ENCODE assay signal across 11 mouse cellular contexts in genomic region chr3:103497696-103498095, GRCm38 (mm10).
DNase-seq lines count a peak whose midpoint lies in the region.
"Had no signal": no experiment of that assay in that cellular context is flagged by ENCODE, and none has a peak within 500 bp of the region (broad histone marks: within the 10 kb centered on the region; RNA-seq: fewer than 3 reads in every experiment).

No protein-coding gene starts in this region.

- intact Hi-C loops in left cerebral cortex, postnatal 4 days (cut with DNase I): no loop called here

- DNase-seq in left cerebral cortex, postnatal 4 days: peak; percentile 31
- DNase-seq in left cerebral cortex, adult 9 months (ENCODE audit: low spot score in 2 of 2): no peak
- peak; percentile 60 for DNase-seq in adrenal gland, adult 8-10 months
- peak; percentile 6 for DNase-seq in adrenal gland, postnatal 25 days
- peak; percentile 22 for DNase-seq in gonadal fat pad, adult 2 months (ENCODE audit: low read depth)
- DNase-seq in spleen, postnatal 14 days (ENCODE audit: low spot score in 2 of 2): no peak
- no peak for DNase-seq in heart, adult 18-20 months
- DNase-seq: cerebellum, adult 18-20 months; cerebellum, adult 9-11 months; gastrocnemius, postnatal 10 days; heart, postnatal 36 days had no signal

Comparison
In these comparisons a context has a peak if more than half of its experiments do, and no peak if none do; other contexts are left out.
1. DNase-seq: peak in left cerebral cortex, postnatal 4 days (single experiment), adrenal gland, adult 8-10 months (single experiment), adrenal gland, postnatal 25 days (single experiment) and gonadal fat pad, adult 2 months (single experiment); none in left cerebral cortex, adult 9 months (0 of 2), spleen, postnatal 14 days (0 of 2) and heart, adult 18-20 months (0 of 2).